Mouse (Mus musculus): ENCODE measurements around the gene Arl15. TPM values are rescaled to one million over a fixed set of nuclear protein-coding genes. Genes with fewer than 3 reads are reported as not detected.

The Arl15 gene
- total and polyA plus RNA-seq, 2 experiments from 2014 or later: 13.6 to 32.6 TPM

DNA sequence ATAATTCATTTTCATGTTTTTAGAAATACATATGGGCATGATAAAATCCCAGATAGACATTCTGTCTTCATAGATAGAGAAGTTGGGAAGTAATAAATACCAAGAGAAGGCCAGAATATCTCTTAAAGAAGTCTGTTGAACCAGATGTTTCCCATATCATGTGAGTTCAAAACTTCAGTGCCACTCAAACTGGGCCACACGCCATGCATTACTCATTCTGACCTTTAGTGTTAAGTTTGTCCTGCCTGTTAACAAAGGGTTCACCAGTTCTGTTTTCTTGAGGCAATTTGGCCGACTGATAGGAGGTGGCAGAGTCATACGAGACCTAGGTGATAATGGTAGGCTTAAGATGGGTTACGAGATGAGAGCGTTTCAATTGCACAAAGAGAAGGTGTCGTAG lies 71.1 kb downstream of the Arl15 start:
- H3K36me3 ChIP-seq (ENCODE audit: insufficient read depth, low read length): no peaks in the 10 kb centered on the region
- no peak overlapping the region for H3K9ac ChIP-seq (replicated peaks; ENCODE audit: low read length)
- H3K4me1 ChIP-seq (ENCODE audit: insufficient read depth, low read length): no peaks in the 10 kb centered on the region
- H3K9me3 ChIP-seq (ENCODE audit: low read length): no peaks in the 10 kb centered on the region
- ATAC-seq: no peak
- H3K27ac ChIP-seq: no peak overlapping the region
- H3K27me3 ChIP-seq (ENCODE audit: insufficient read depth, low read length): no peaks in the 10 kb centered on the region
- 72% methylated on average over 6 of the region's 6 CpGs for WGBS
- TF ChIP-seq CTCF (IDR thresholded peaks at IDR 0.05; ENCODE audit: low read depth): no peak
- no peak for DNase-seq (ENCODE audit: low spot score)
- no peak overlapping the region for H3K4me2 ChIP-seq (ENCODE audit: low read depth, low read length)
- H3K4me3 ChIP-seq (ENCODE audit: low read length): no peak overlapping the region

DNA sequence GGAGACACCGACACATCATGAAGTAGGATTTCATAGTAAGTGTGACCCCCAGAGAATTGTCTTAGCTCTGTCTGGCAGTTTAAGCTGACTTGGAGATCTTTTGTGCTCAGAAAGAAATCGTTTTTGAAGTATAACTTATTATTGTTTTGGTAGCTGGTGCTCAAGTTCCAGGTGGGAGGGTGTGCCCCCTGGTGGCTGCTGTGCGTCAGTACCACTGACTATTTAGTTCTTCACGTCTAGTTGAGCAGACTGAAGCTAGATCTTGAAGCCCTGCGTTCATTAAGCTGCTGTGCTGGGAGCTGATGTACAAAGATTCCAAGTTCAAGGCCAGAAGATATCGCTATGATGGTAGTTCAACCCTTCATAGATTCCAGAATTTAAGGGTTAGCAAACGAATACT lies 71.5 kb downstream of the Arl15 start:
- ATAC-seq: no peak
- 36% methylated on average over 7 of the region's 7 CpGs for WGBS
- H3K27me3 ChIP-seq (ENCODE audit: insufficient read depth, low read length): no peaks in the 10 kb centered on the region
- no peak overlapping the region for H3K27ac ChIP-seq
- H3K9ac ChIP-seq (replicated peaks; ENCODE audit: low read length): no peak overlapping the region
- H3K9me3 ChIP-seq (ENCODE audit: low read length): no peaks in the 10 kb centered on the region
- no peak overlapping the region for H3K4me3 ChIP-seq (ENCODE audit: low read length)
- peak; percentile 75 for DNase-seq (ENCODE audit: low spot score)
- H3K4me1 ChIP-seq (ENCODE audit: insufficient read depth, low read length): no peaks in the 10 kb centered on the region
- H3K4me2 ChIP-seq (ENCODE audit: low read depth, low read length): no peak overlapping the region
- peak; percentile 88 for TF ChIP-seq CTCF (IDR thresholded peaks at IDR 0.05; ENCODE audit: low read depth)
- H3K36me3 ChIP-seq (ENCODE audit: insufficient read depth, low read length): no peaks in the 10 kb centered on the region

- no peak overlapping the region for H3K9ac ChIP-seq (replicated peaks; ENCODE audit: low read length)
- H3K36me3 ChIP-seq (ENCODE audit: insufficient read depth, low read length): no peaks in the 10 kb centered on the region
- 96% methylated on average over 2 of the region's 2 CpGs for WGBS
- peak; percentile 41 for TF ChIP-seq CTCF (IDR thresholded peaks at IDR 0.05; ENCODE audit: low read depth)
- H3K4me1 ChIP-seq (ENCODE audit: insufficient read depth, low read length): no peaks in the 10 kb centered on the region
- ATAC-seq (no peak), DNase-seq (ENCODE audit: low spot score) (no peak)
- no peak overlapping the region for H3K27ac ChIP-seq
- H3K9me3 ChIP-seq (ENCODE audit: low read length): no peaks in the 10 kb centered on the region
- H3K4me3 ChIP-seq (ENCODE audit: low read length): no peak overlapping the region
- no peak overlapping the region for H3K4me2 ChIP-seq (ENCODE audit: low read depth, low read length)
- H3K27me3 ChIP-seq (ENCODE audit: insufficient read depth, low read length): no peaks in the 10 kb centered on the region
Measured at GRCm38 (mm10) chr13:113867736-113868135, 73.4 kb downstream of the Arl15 start.

DNA sequence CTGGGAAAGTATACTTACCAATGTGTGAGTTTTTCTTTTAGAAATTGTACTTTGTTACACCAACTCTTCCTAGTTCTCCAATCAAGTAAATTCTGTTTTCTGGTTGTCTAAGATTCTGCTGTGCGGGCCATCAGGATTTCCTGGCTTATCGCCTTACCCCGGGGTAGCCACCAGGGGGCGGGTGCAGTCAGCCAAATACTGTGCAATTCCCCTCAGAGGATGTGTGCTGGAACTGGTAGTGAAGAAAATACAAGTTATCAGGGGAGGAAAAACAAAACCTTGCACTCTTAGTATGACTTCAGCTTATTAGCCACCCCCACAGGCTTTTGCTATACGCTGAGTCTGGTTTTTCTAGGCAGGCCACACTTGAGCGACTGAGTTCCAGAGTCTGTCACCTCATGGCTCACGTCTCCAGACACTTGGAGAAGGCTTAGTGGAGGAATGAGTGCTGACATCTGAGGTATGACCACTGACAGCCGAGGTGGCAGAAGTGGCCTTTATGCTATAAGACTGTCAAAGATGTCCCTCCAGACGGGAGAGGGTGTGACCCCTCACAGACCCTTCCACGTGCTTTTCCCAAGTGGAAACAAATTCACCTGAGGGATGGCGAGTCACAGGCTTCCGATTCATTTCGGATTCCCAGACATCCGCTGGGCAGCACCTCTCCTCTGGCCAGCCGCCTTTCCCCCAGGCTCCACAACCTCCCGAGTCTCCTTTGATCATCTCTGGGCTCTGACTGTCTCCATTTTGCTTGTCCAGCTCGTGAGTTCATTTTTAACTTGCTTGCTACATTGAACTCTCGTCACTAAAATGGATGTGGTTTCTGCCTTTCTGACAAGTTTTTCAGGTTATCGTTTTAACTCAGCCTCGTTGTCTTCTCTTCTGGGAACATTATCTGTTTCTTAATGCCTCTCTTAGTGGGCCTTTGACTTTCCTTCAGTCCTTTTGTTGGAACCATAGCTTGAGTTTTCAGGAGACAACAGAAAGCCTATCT lies 75.2 kb downstream of the Arl15 start:
- 68% methylated on average over 20 of the region's 20 CpGs for WGBS
- Histone ChIP-seq H3K9me3 (ENCODE audit: low read length) (no peaks in the 10 kb centered on the region), H3K36me3 (ENCODE audit: insufficient read depth, low read length) (no peaks in the 10 kb centered on the region), H3K4me2 (ENCODE audit: low read depth, low read length) (no peak overlapping the region), H3K4me1 (ENCODE audit: insufficient read depth, low read length) (no peaks in the 10 kb centered on the region), H3K9ac (replicated peaks; ENCODE audit: low read length) (no peak overlapping the region), H3K27me3 (ENCODE audit: insufficient read depth, low read length) (no peaks in the 10 kb centered on the region), H3K4me3 (ENCODE audit: low read length) (no peak overlapping the region), H3K27ac (no peak overlapping the region)
- TF ChIP-seq CTCF (IDR thresholded peaks at IDR 0.05; ENCODE audit: low read depth): peak; percentile 80
- DNase-seq (ENCODE audit: low spot score) (peak; percentile 66), ATAC-seq (0 out of 2 replicates have a peak, but pooled peaks have one; percentile 66)

GRCm38 (mm10) chr13:113870403-113870802 lies 76.1 kb downstream of the Arl15 start:
- no peak overlapping the region for H3K9ac ChIP-seq (replicated peaks; ENCODE audit: low read length)
- WGBS: 91% methylated on average over 15 of the region's 15 CpGs
- no peak for DNase-seq (ENCODE audit: low spot score)
- H3K36me3 ChIP-seq (ENCODE audit: insufficient read depth, low read length): no peaks in the 10 kb centered on the region
- H3K4me1 ChIP-seq (ENCODE audit: insufficient read depth, low read length): no peaks in the 10 kb centered on the region
- no peak overlapping the region for H3K4me3 ChIP-seq (ENCODE audit: low read length)
- no peak overlapping the region for H3K27ac ChIP-seq
- TF ChIP-seq CTCF (IDR thresholded peaks at IDR 0.05; ENCODE audit: low read depth): no peak
- no peaks in the 10 kb centered on the region for H3K9me3 ChIP-seq (ENCODE audit: low read length)
- H3K4me2 ChIP-seq (ENCODE audit: low read depth, low read length): no peak overlapping the region
- no peaks in the 10 kb centered on the region for H3K27me3 ChIP-seq (ENCODE audit: insufficient read depth, low read length)
- no peak for ATAC-seq

- whole genome bisulfite sequencing: 53% methylated on average over 13 of the region's 13 CpGs
- TF ChIP-seq CTCF (IDR thresholded peaks at IDR 0.05; ENCODE audit: low read depth): no peak
- DNase-seq (ENCODE audit: low spot score) (no peak), ATAC-seq (no peak)
- Histone ChIP-seq H3K36me3 (ENCODE audit: insufficient read depth, low read length) (no peaks in the 10 kb centered on the region), H3K4me2 (ENCODE audit: low read depth, low read length) (no peak overlapping the region), H3K4me1 (ENCODE audit: insufficient read depth, low read length) (no peaks in the 10 kb centered on the region), H3K9ac (replicated peaks; ENCODE audit: low read length) (no peak overlapping the region), H3K9me3 (ENCODE audit: low read length) (no peaks in the 10 kb centered on the region), H3K27me3 (ENCODE audit: insufficient read depth, low read length) (no peaks in the 10 kb centered on the region), H3K4me3 (ENCODE audit: low read length) (no peak overlapping the region), H3K27ac (no peak overlapping the region)
Measured at GRCm38 (mm10) chr13:113871853-113872252, 77.5 kb downstream of the Arl15 start.

DNA sequence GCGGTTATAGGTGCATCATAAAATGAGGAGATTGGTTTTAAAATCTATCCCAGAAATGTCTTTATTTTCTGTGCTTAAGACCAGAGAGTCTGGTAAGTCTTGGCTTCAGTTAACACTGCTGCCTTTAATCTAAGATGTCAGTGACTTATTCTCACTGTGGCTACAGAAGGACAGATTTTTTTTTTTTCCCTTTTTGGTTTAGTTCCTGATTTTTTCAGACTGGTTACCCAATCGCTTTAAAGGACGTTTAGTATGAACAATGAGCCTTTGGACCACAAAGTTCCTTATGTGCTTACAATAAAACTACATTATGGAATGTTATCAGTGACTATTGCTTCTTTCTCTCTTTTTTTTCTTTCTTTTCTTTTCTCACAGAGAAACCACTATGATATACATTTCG lies 81.4 kb downstream of the Arl15 start:
- no peak for ATAC-seq
- no peak for TF ChIP-seq CTCF (IDR thresholded peaks at IDR 0.05; ENCODE audit: low read depth)
- WGBS: 82% methylated on average over 4 of the region's 4 CpGs

More for the DNA sequence above, 81.4 kb downstream of the Arl15 start:
- H3K4me1 ChIP-seq (ENCODE audit: insufficient read depth, low read length): peaks cover 3% of the 10 kb centered on the region; the same call in 1 of the 2 replicates
- no peak for DNase-seq (ENCODE audit: low spot score)
- H3K9ac ChIP-seq (replicated peaks; ENCODE audit: low read length): no peak overlapping the region
- no peaks in the 10 kb centered on the region for H3K9me3 ChIP-seq (ENCODE audit: low read length)
- H3K4me3 ChIP-seq (ENCODE audit: low read length): no peak overlapping the region
- no peak overlapping the region for H3K27ac ChIP-seq
- no peak overlapping the region for H3K4me2 ChIP-seq (ENCODE audit: low read depth, low read length)
- no peaks in the 10 kb centered on the region for H3K36me3 ChIP-seq (ENCODE audit: insufficient read depth, low read length)
- no peaks in the 10 kb centered on the region for H3K27me3 ChIP-seq (ENCODE audit: insufficient read depth, low read length)

Measured in hindbrain, postnatal 0 days (tissue).